Mouse (Mus musculus): Measurements from ENCODE around the gene Abcb4. TPM values are rescaled to one million over a fixed set of nuclear protein-coding genes. Genes with fewer than 3 reads are reported as not detected.
"Not testable (repeated sequence)": the region's sequence is repeated elsewhere in the genome, so short reads cannot be mapped to it uniquely, and the experiment has no call there.

Abcb4 gene
- total and polyA plus RNA-seq, 3 experiments: 86.0 to 107 TPM; not detected in 1

DNA sequence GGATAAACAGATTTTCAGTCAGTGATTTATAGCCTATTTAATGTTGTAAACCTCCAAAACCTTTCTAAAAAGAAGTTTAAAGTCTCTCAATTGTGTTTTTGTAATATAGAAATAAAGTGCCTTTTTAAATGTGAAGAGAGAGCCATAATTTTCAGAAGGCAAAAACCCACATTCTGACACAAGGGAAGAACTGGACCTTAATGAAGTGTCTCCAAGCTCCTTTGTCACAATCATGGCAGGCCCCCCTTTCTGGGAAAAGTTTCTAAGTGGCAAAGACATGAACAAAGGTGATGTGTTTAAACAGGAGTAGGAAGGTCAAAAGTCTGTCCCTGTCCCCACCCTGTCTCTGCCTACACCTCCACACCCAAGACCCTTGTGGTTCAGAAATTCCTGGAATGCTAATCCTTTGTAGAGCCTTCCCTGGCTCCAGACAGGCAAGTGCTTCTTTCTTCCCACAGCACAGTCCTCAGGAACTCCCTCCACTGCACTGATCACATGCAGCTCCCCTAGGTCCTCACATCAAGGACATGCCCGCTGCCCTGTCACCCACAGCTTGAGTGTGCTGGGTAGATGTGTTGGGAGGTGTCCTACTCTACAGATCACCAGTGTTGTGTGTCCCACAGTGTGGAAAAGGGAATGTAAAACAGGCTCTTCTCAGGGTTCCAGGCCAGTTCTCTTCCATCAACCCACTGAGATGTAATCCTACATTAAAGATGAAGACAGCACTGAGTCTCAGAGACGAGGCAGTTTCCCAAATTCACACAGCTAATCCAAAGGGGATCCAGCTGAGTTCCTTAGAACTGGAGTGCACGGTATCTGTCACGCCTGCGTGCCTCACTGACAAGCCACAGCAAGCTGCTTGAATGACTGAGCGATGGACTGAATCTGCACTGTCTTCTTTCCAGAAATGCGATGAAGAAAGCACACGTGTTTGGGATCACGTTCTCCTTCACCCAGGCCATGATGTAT, 44.6 kb upstream of the Abcb4 start:
- DNase-seq (ENCODE audit: low read depth, low spot score); H3K4me3 ChIP-seq (ENCODE audit: control insufficient read depth in 1 of 2, insufficient read depth in 1 of 2, low read depth in 2 of 2, low read length in 2 of 2); H3K27ac ChIP-seq (ENCODE audit: control insufficient read depth, low read depth, low read length); H3K9me3 ChIP-seq (replicated peaks; ENCODE audit: insufficient read depth, low read length); H3K79me2 ChIP-seq (ENCODE audit: control insufficient read depth, insufficient read depth, low read length, poor library complexity); H3K9ac ChIP-seq (ENCODE audit: control insufficient read depth, low read depth, low read length, poor library complexity, severe bottlenecking); H3K36me3 ChIP-seq (ENCODE audit: control insufficient read depth in 1 of 2, insufficient read depth in 2 of 2, low read length in 2 of 2); H3K4me1 ChIP-seq (ENCODE audit: control insufficient read depth in 1 of 2, insufficient read depth in 2 of 2, low read length in 2 of 2): not testable (repeated sequence)
- peaks cover 8 to 16% of the 10 kb centered on the region in 2 experiments for H3K27me3 ChIP-seq (ENCODE audit: control insufficient read depth in 1 of 2, insufficient read depth in 2 of 2, low read length in 2 of 2)

DNA sequence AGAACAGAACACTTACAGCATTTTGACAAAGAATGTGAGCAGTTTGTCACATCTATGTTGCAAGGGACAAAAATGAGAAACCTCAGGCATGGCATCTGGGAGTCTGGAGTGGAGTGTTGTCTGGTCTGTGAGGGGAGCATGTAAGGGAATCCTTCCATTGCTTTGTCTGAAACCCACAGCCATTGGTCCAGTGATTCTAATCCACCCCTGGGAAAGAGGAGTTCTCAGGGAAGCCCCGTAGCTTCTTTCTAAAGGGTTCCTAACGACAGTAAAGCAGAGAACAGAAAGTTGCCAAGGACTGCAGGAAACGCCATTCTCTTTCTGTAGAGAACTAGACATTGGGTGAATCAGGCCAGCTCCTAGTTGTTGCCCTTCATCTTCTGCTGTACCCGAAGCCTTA, 42.7 kb upstream of the Abcb4 start:
- no peaks in the 10 kb centered on the region for H3K36me3 ChIP-seq (ENCODE audit: control insufficient read depth in 1 of 2, insufficient read depth in 2 of 2, low read length in 2 of 2)
- H3K79me2 ChIP-seq (ENCODE audit: control insufficient read depth, insufficient read depth, low read length, poor library complexity): no peaks in the 10 kb centered on the region
- no peak for DNase-seq (ENCODE audit: low read depth, low spot score)
- peaks cover 10 to 11% of the 10 kb centered on the region in 2 experiments for H3K27me3 ChIP-seq (ENCODE audit: control insufficient read depth in 1 of 2, insufficient read depth in 2 of 2, low read length in 2 of 2)
- no peaks in the 10 kb centered on the region for H3K9me3 ChIP-seq (replicated peaks; ENCODE audit: insufficient read depth, low read length)
- H3K27ac ChIP-seq (ENCODE audit: control insufficient read depth, low read depth, low read length): no peak overlapping the region
- no peak overlapping the region for H3K4me3 ChIP-seq (ENCODE audit: control insufficient read depth in 1 of 2, insufficient read depth in 1 of 2, low read depth in 2 of 2, low read length in 2 of 2)
- no peak for TF ChIP-seq UBTF (IDR thresholded peaks at IDR 0.05; ENCODE audit: borderline replicate concordance, insufficient read depth, low read depth, low read length)
- no peak for TF ChIP-seq ZNF384 (IDR thresholded peaks at IDR 0.05; ENCODE audit: low read depth, low read length)
- TF ChIP-seq MAFK (IDR thresholded peaks at IDR 0.05; ENCODE audit: borderline replicate concordance, low read depth, low read length): no peak
- no peak for TF ChIP-seq JUND (IDR thresholded peaks at IDR 0.05; ENCODE audit: low read depth, low read length)
- TF ChIP-seq HCFC1 (IDR thresholded peaks at IDR 0.05; ENCODE audit: low read depth, low read length): no peak
- H3K4me1 ChIP-seq (ENCODE audit: control insufficient read depth in 1 of 2, insufficient read depth in 2 of 2, low read length in 2 of 2): no peaks in the 10 kb centered on the region
- no peak overlapping the region for H3K9ac ChIP-seq (ENCODE audit: control insufficient read depth, low read depth, low read length, poor library complexity, severe bottlenecking)

DNA sequence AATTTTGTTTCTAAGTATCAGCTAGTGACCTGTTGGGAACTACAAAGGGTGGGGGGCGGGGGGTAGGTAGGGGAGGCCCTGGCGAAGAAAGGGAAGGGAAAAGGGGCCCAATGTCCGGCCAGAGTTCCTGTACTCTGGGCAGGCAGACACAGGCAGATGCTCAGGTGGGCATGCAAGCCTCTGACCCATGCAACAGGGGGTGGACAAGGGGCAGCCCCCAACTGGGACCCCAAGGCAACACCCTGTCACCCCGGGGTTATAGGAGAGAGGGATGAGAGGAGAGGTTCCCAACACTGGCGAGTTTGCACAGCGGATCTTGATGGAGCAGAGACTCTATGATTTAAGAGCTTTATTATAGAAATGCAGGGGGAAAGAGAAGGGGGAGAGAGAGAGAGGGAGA, 36.3 kb upstream of the Abcb4 start:
- H3K9ac ChIP-seq (ENCODE audit: control insufficient read depth, low read depth, low read length, poor library complexity, severe bottlenecking): no peak overlapping the region
- no peak for TF ChIP-seq JUND (IDR thresholded peaks at IDR 0.05; ENCODE audit: low read depth, low read length)
- H3K9me3 ChIP-seq (replicated peaks; ENCODE audit: insufficient read depth, low read length): no peaks in the 10 kb centered on the region
- H3K36me3 ChIP-seq (ENCODE audit: control insufficient read depth in 1 of 2, insufficient read depth in 2 of 2, low read length in 2 of 2): no peaks in the 10 kb centered on the region
- no peak overlapping the region for H3K27ac ChIP-seq (ENCODE audit: control insufficient read depth, low read depth, low read length)
- H3K4me1 ChIP-seq (ENCODE audit: control insufficient read depth in 1 of 2, insufficient read depth in 2 of 2, low read length in 2 of 2): no peaks in the 10 kb centered on the region
- DNase-seq (ENCODE audit: low read depth, low spot score): no peak
- no peaks in the 10 kb centered on the region for H3K79me2 ChIP-seq (ENCODE audit: control insufficient read depth, insufficient read depth, low read length, poor library complexity)
- H3K27me3 ChIP-seq (ENCODE audit: control insufficient read depth in 1 of 2, insufficient read depth in 2 of 2, low read length in 2 of 2): peaks cover 6 to 11% of the 10 kb centered on the region in 2 experiments
- no peak overlapping the region for H3K4me3 ChIP-seq (ENCODE audit: control insufficient read depth in 1 of 2, insufficient read depth in 1 of 2, low read depth in 2 of 2, low read length in 2 of 2)

DNA sequence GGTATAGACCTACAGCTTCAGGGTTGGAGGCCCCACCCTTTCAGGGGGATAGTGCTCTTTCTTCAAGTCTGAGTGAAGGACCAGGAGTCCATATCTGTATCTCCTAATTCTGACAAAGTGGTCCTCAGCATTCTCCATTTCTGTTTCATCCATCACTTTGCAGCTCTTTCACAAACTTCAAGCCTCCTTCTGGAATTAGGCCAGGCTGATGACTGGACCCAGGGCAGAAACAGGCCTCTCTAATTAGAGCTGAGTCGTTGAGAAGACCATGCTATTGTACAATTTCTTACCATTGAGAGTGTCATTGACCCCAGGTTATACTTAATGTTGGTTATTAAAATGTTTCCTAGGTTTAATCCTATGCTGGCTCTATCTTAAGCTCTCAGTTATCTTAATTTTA, 31.7 kb upstream of the Abcb4 start:
- Histone ChIP-seq H3K79me2 (ENCODE audit: control insufficient read depth, insufficient read depth, low read length, poor library complexity) (no peaks in the 10 kb centered on the region), H3K9me3 (replicated peaks; ENCODE audit: insufficient read depth, low read length) (no peaks in the 10 kb centered on the region), H3K27ac (ENCODE audit: control insufficient read depth, low read depth, low read length) (no peak overlapping the region), H3K27me3 (ENCODE audit: control insufficient read depth in 1 of 2, insufficient read depth in 2 of 2, low read length in 2 of 2) (no peaks in the 10 kb centered on the region; a peak in 1 of 4 replicates), H3K4me3 (ENCODE audit: control insufficient read depth in 1 of 2, insufficient read depth in 1 of 2, low read depth in 2 of 2, low read length in 2 of 2) (no peak overlapping the region), H3K4me1 (ENCODE audit: control insufficient read depth in 1 of 2, insufficient read depth in 2 of 2, low read length in 2 of 2) (peaks cover 0 to 4% of the 10 kb centered on the region in 2 experiments; a peak in 2 of 4 replicates), H3K36me3 (ENCODE audit: control insufficient read depth in 1 of 2, insufficient read depth in 2 of 2, low read length in 2 of 2) (peaks cover 0 to 5% of the 10 kb centered on the region in 2 experiments; a peak in 2 of 4 replicates), H3K9ac (ENCODE audit: control insufficient read depth, low read depth, low read length, poor library complexity, severe bottlenecking) (no peak overlapping the region)
- TF ChIP-seq TAL1 (IDR thresholded peaks at IDR 0.05; ENCODE audit: low read length) (no peak), GATA1 (IDR thresholded peaks at IDR 0.05; ENCODE audit: low read depth, low read length) (no peak)
- DNase-seq (ENCODE audit: low read depth, low spot score): no peak

Data from MEL (cell line).